Mouse (Mus musculus) liver, postnatal 0 days (tissue): ENCODE results near the gene Rtca. TPM values are rescaled to one million over a fixed set of nuclear protein-coding genes. Genes with fewer than 3 reads are reported as not detected.

ENCODE experiments used
- ATAC-seq: fragments of 200-750 bp; cut with Nextera tagmentation; 2 replicates; pipeline ENCODE4 v1.8.0; 2017; ENCODE audit warnings: mild to moderate bottlenecking, moderate library complexity
- DNase-seq: peaks from one replicate; pipeline ENCODE4 v3.0.0-alpha.2; 2016
- H3K27ac ChIP-seq: fragments of 300-500 bp; sonication (generic); 2 replicates; pipeline ENCODE4 v1.5.1; 2014; ENCODE audit warnings: antibody characterized with exemption, moderate library complexity, mild to moderate bottlenecking, low read depth
- H3K27me3 ChIP-seq: fragments of 300-500 bp; sonication (generic); 2 replicates; pipeline ENCODE4 v1.6.1; 2014; ENCODE audit warnings: low read length, control low read depth, mixed read lengths; ENCODE audit not compliant: insufficient read depth
- H3K36me3 ChIP-seq: fragments of 300-500 bp; sonication (generic); replicated peaks from 2 replicates; pipeline ENCODE4 v1.6.1; 2014; ENCODE audit warnings: mild to moderate bottlenecking, control low read depth, low read length, moderate library complexity, mixed read lengths; ENCODE audit not compliant: insufficient read depth
- H3K4me1 ChIP-seq: fragments of 300-500 bp; sonication (generic); 2 replicates; pipeline ENCODE4 v1.6.1; 2014; ENCODE audit warnings: antibody characterized with exemption, mild to moderate bottlenecking, control low read depth; ENCODE audit not compliant: insufficient read depth
- H3K4me2 ChIP-seq: fragments of 300-500 bp; sonication (generic); 2 replicates; pipeline ENCODE4 v1.6.1; 2014; ENCODE audit warnings: low read depth, mild to moderate bottlenecking, low read length, moderate library complexity, mixed read lengths
- H3K4me3 ChIP-seq: fragments of 300-500 bp; sonication (generic); 2 replicates; pipeline ENCODE4 v1.5.1; 2014; ENCODE audit warnings: low read depth, low read length
- H3K9ac ChIP-seq: fragments of 300-500 bp; sonication (generic); replicated peaks from 2 replicates; pipeline ENCODE4 v1.6.1; 2014; ENCODE audit warnings: mild to moderate bottlenecking, moderate library complexity
- H3K9me3 ChIP-seq: fragments of 300-500 bp; sonication (generic); 2 replicates; pipeline ENCODE4 v1.6.1; 2016; ENCODE audit warnings: mild to moderate bottlenecking, control low read depth, low read length, mixed read lengths
- CTCF ChIP-seq: sonication (generic); IDR thresholded peaks from 2 replicates; pipeline ENCODE4 v1.5.1; 2016; ENCODE audit warnings: antibody characterized with exemption, low read depth
- EP300 ChIP-seq: IDR thresholded peaks from 2 replicates; pipeline ENCODE4 v1.6.1; 2016; ENCODE audit warnings: antibody characterized with exemption, low read depth, mild to moderate bottlenecking
- WGBS: fragments of 180-500 bp; shearing (Covaris S2); extraction: QIAGEN DNeasy Blood & Tissue Kit; methylation state at CpG from one replicate; pipeline ENCODE4 v1.1.7; 2014; ENCODE audit not compliant: insufficient replicate concordance; 5-methylcytosine and 5-hydroxymethylcytosine counted together
- polyA plus RNA-seq: library from polyadenylated mRNA; unstranded; fragments of >200 nt; fragmentation: Nextera tagmentation; extraction: Ambion mirVana; gene quantifications from 2 replicates; pipeline ENCODE4 v1.2.1, GENCODE M21; 2015

Gene Rtca
- polyA plus RNA-seq, 1 experiment from 2014 or later, result 20.3 TPM

DNA sequence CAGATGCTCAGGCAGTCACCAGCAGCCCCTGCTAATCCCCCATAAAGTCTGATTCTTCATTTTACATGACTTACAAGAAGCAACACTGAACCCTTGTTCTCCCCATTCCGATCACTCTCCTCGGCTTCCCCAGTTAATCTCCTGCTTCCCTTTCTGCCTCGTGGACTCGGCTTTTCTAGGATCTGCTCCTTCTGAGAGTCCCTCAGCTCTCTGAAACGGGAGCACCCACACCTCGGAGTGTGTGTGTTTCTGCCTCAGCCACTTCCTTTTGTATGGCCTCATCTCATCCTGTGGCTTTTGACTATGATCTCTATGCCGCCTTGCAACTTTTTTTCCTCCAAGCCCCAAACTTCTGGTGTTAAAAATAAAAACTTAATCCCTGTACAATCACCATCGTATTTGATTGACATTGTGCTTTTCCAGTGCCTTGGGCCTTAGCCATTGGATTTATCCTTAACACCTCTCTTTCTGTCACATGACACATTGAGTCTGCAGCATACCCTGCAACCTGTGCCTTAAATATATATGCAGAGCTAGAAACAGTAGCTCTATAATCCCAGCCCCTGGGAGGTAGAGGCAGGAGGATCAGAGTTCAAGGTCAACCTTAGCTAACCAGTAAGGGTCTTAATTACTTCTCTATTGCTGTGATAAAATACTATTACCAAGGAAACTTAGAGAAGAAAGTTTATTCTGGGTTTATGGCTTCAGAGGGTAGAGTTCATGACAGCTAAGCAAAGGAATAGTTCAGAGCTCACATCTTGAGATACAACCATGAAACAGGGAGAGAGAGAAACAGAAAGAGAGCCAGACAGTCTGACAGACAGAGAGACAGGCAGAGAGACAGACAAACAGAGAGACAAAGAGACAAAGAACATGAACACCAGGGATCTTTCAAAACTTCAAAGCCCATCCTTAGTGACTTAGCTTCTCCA is 67.7 kb downstream of the Rtca start:
- Histone ChIP-seq H3K27me3 (no peaks in the 10 kb centered on the region), H3K9me3 (no peaks in the 10 kb centered on the region), H3K36me3 (no peaks in the 10 kb centered on the region), H3K9ac (no peak overlapping the region), H3K4me1 (peaks cover 5% of the 10 kb centered on the region), H3K4me2 (no peak overlapping the region), H3K27ac (no peak overlapping the region), H3K4me3 (no peak overlapping the region)
- TF ChIP-seq EP300 (no peak), CTCF (no peak)
- no peak for DNase-seq
- 35% methylated on average over 8 of the region's 8 CpGs for WGBS
- ATAC-seq, result no peak

Other genes with a start within 250 kb of the Rtca start
- 1.5 TPM in 2 replicates for gene Cdc14a, start 84.2 kb downstream of the Rtca start, polyA plus RNA-seq
- gene Dbt, start 4.9 kb upstream of the Rtca start, polyA plus RNA-seq, result 15.0 and 17.4 TPM in 2 replicates
- gene Lrrc39, start 54.8 kb upstream of the Rtca start, polyA plus RNA-seq, result 1.6 and 1.9 TPM in 2 replicates
- gene Sass6, start 86.8 kb upstream of the Rtca start, polyA plus RNA-seq, result 6.5 and 7.4 TPM in 2 replicates
- gene Trmt13, start 106.4 kb upstream of the Rtca start, polyA plus RNA-seq, result 7.4 and 7.6 TPM in 2 replicates
- 28.2 and 30.5 TPM in 2 replicates for gene Mfsd14a, start 154.5 kb upstream of the Rtca start, polyA plus RNA-seq
- not detected in 2 replicates for gene Gm43191, start 173.1 kb upstream of the Rtca start, polyA plus RNA-seq
- gene Slc35a3, start 204.6 kb upstream of the Rtca start, polyA plus RNA-seq, result 6.0 and 7.5 TPM in 2 replicates